Mouse (Mus musculus): ENCODE results near the gene Rab6a.
"Not testable (repeated sequence)": the region's sequence is repeated elsewhere in the genome, so short reads cannot be mapped to it uniquely, and the experiment has no call there.

- not testable (repeated sequence) for TF ChIP-seq POLR2A (IDR thresholded peaks at IDR 0.05; ENCODE audit: extremely low read depth, insufficient read depth, low read length); CTCF (IDR thresholded peaks at IDR 0.05; ENCODE audit: low read depth, low read length)
Observed at GRCm38 (mm10) chr7:100567238-100567637, 40.0 kb upstream of the Rab6a start.

Data from liver, adult 2 months (tissue).